Mouse (Mus musculus) lung, embryonic 16.5 days (tissue): ENCODE data around the gene Serp2. TPM values are rescaled to one million over a fixed set of nuclear protein-coding genes. Genes with fewer than 3 reads are reported as not detected.

Experiments used
- ATAC-seq: fragments of 200-750 bp; cut with Nextera tagmentation; 2 replicates; pipeline ENCODE4 v1.8.0; 2017; ENCODE audit warnings: low read depth, mild to moderate bottlenecking, moderate library complexity
- H3K27ac ChIP-seq: fragments of 300-500 bp; sonication (generic); 2 replicates; pipeline ENCODE4 v1.5.1; 2014; ENCODE audit warnings: mild to moderate bottlenecking, control low read depth, low read length
- H3K27me3 ChIP-seq: fragments of 300-500 bp; sonication (generic); 2 replicates; pipeline ENCODE4 v1.6.1; 2014; ENCODE audit warnings: low read depth, low read length, mixed read lengths; ENCODE audit not compliant: control insufficient read depth, insufficient read depth
- H3K36me3 ChIP-seq: fragments of 300-500 bp; sonication (generic); 2 replicates; pipeline ENCODE4 v1.6.1; 2014; ENCODE audit warnings: low read length; ENCODE audit not compliant: control insufficient read depth, insufficient read depth
- H3K4me1 ChIP-seq: fragments of 300-500 bp; sonication (generic); replicated peaks from 2 replicates; pipeline ENCODE4 v1.6.1; 2014; ENCODE audit warnings: low read length, mixed read lengths; ENCODE audit not compliant: control insufficient read depth, insufficient read depth
- H3K4me2 ChIP-seq: fragments of 300-500 bp; sonication (generic); 2 replicates; pipeline ENCODE4 v1.6.1; 2014; ENCODE audit warnings: low read depth, low read length, control low read depth
- H3K4me3 ChIP-seq: fragments of 300-500 bp; sonication (generic); 2 replicates; pipeline ENCODE4 v1.5.1; 2014; ENCODE audit warnings: mild to moderate bottlenecking, low read length, control low read depth
- H3K9ac ChIP-seq: fragments of 300-500 bp; sonication (generic); 2 replicates; pipeline ENCODE4 v1.6.1; 2014; ENCODE audit warnings: low read length, control low read depth
- H3K9me3 ChIP-seq: fragments of 300-500 bp; sonication (generic); 2 replicates; pipeline ENCODE4 v1.6.1; 2016; ENCODE audit warnings: low read length; ENCODE audit not compliant: control insufficient read depth
- whole genome bisulfite sequencing: fragments of 180-500 bp; shearing (Covaris S2); extraction: QIAGEN DNeasy Blood & Tissue Kit; methylation state at CpG from one replicate; pipeline ENCODE4 v1.1.7; 2014; 5-methylcytosine and 5-hydroxymethylcytosine counted together
- polyA plus RNA-seq: library from polyadenylated mRNA; unstranded; fragments of >200 nt; fragmentation: Nextera tagmentation; extraction: Ambion mirVana; gene quantifications from 2 replicates; pipeline ENCODE4 v1.2.1, GENCODE M21; 2015

Gene Serp2
- polyA plus RNA-seq, 1 experiment from 2014 or later, result 6.3 TPM

GRCm38 (mm10) chr14:76533170-76533815, 23.4 kb downstream of the Serp2 start:
- peak overlapping the region; percentile 30 for H3K9ac ChIP-seq
- H3K27ac ChIP-seq, result peak overlapping the region; percentile 12; the same call in 1 of the 2 replicates
- 21% methylated on average over 10 of the region's 10 CpGs for WGBS
- peak overlapping the region; percentile 41 for H3K4me2 ChIP-seq
- H3K36me3 ChIP-seq, result no peaks in the 10 kb centered on the region
- peak overlapping the region; percentile 20 for H3K4me3 ChIP-seq
- H3K27me3 ChIP-seq, result no peaks in the 10 kb centered on the region
- peaks cover 16% of the 10 kb centered on the region for H3K4me1 ChIP-seq
- ATAC-seq, result peak; percentile 18; the same call in 1 of the 2 replicates
- no peaks in the 10 kb centered on the region for H3K9me3 ChIP-seq

DNA sequence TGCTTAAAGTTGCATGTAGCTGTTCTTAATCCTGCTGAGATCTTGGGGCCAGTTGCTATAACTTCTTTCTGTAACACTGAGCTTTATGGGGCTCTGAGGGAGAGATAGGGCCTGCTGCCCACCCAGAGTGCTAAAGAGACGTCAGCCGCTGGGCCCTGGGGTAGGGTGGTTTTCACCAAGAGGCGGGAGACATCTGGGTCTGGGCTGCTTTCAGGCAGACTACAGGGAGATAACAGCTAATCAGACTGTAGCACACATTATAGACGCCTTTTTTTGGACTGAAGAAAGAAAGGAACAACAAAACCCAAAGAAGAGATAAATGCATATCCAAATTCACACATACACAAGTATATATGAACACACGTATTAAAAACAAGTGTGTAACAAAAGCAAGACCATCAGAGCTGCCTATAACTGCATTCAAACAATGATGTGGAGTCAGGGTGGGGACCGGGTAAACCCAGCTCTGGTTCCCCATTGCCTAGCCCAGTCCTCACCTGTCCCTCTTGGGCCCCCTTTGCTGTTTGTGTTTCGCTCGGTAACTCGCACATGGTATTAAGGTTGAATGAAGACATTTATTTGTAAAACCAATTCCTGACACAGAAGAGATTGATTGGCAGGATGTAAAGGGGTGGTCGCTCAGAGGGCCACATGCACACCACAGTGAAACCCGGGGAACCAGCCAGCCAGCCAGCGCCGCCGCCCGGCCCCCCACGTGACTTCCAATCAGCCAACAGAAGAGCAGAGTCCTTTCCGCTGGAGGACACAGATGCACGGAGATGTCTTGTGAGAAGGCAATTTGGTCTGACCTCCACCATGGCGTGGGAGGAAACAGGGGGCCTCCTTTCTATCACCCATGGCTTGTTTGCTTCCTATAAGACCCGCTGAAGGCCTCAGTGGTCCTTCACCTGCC, 24.2 kb downstream of the Serp2 start:
- peak overlapping the region; percentile 20 for H3K4me3 ChIP-seq
- no peaks in the 10 kb centered on the region for H3K36me3 ChIP-seq
- H3K4me2 ChIP-seq, result peak overlapping the region; percentile 41
- 42% methylated on average over 20 of the region's 20 CpGs for WGBS
- peak overlapping the region; percentile 30 for H3K9ac ChIP-seq
- H3K27ac ChIP-seq, result peak overlapping the region; percentile 12; the same call in 1 of the 2 replicates
- H3K9me3 ChIP-seq, result no peaks in the 10 kb centered on the region
- ATAC-seq, result peak; percentile 57
- no peaks in the 10 kb centered on the region for H3K27me3 ChIP-seq
- H3K4me1 ChIP-seq, result peaks cover 22% of the 10 kb centered on the region

DNA sequence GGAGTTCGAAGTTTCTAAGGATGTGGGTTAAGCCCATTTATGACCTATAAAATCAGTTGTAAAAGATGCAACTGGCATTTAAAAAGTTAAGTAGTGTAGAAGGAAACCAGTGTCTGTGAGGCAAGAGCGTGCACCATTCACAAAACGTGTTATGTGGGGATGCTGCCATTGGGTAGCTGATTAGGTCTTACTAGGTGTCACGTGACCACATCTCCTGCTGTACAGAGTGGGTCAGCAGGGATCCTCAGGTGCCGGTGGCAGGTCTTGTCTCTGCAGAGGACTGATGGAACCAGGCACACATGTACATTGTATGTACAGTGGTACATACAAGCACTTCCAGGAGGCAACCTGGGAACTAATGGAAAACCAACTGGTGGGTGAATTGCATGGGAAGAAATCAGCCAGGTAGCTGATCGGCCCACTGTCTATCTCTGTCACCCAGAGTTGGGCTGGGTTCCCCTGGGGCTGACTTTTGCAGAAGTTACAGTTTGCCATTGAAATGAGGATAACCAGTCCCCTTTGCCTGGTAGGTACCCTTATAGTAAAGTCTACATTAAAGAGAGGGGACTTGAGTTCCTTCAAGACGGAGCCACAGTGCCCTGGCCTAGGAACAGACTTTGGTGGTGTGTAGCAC, 25.5 kb downstream of the Serp2 start:
- H3K9ac ChIP-seq, result no peak overlapping the region
- H3K4me1 ChIP-seq, result peaks cover 18% of the 10 kb centered on the region
- no peaks in the 10 kb centered on the region for H3K9me3 ChIP-seq
- 88% methylated on average over 7 of the region's 7 CpGs for WGBS
- H3K4me3 ChIP-seq, result no peak overlapping the region
- H3K27ac ChIP-seq, result no peak overlapping the region
- ATAC-seq, result no peak
- no peaks in the 10 kb centered on the region for H3K36me3 ChIP-seq
- H3K4me2 ChIP-seq, result no peak overlapping the region
- no peaks in the 10 kb centered on the region for H3K27me3 ChIP-seq

DNA sequence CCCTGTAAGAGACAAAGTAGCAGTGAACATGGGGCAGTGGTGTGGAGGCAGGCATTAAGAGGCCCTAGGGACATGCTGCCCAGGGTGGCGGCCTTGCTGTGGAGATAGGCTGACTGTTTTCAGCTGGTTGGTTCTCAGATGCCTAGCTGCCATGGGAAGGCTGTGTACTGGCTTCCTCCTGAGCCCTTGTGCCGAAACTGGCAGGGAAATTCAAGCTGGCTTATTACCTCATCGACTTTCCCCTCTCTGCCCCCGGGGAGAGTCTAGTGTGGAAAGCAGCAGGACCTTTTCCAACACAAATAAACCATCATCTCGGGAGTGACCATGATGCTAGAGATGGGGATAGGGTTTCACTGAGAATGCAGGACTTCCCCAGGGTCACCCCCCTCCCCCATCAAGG, 28.0 kb downstream of the Serp2 start:
- H3K4me3 ChIP-seq, result no peak overlapping the region
- H3K36me3 ChIP-seq, result no peaks in the 10 kb centered on the region
- no peak overlapping the region for H3K27ac ChIP-seq
- H3K9ac ChIP-seq, result no peak overlapping the region
- H3K9me3 ChIP-seq, result no peaks in the 10 kb centered on the region
- WGBS, result 20% methylated on average over 5 of the region's 5 CpGs
- no peak for ATAC-seq
- H3K27me3 ChIP-seq, result no peaks in the 10 kb centered on the region
- no peak overlapping the region for H3K4me2 ChIP-seq
- H3K4me1 ChIP-seq, result peaks cover 18% of the 10 kb centered on the region

DNA sequence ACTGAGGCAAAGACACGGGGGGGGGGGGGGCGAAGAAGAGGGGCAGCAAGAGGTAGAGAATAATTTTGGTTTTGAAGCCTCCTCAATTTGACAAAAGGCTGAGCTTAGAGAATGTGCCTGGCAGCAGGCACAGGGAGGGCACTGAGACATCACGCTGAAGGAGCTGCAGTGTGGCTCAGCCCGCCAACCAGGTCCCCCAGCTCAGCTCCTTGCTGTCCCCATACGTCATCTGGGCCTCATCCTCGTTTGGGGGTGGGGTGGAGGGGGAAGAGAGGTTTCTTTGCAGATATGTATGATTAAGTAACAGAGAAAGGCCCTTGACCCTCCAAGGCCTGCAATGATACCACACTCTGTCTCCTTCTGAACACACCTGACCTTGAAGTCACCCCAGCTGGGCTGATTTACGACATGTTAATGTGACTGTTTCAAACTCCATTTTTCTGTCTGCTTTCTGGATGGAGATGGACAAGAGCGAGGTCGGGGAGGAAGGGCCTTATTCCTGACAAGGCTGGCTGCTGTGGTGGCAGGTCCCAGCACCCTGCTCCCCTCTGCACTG, 28.9 kb downstream of the Serp2 start:
- peaks cover 12% of the 10 kb centered on the region for H3K4me1 ChIP-seq
- H3K36me3 ChIP-seq, result no peaks in the 10 kb centered on the region
- no peak overlapping the region for H3K9ac ChIP-seq
- H3K4me3 ChIP-seq, result no peak overlapping the region
- no peak overlapping the region for H3K4me2 ChIP-seq
- H3K27ac ChIP-seq, result no peak overlapping the region
- 48% methylated on average over 9 of the region's 9 CpGs for WGBS
- H3K9me3 ChIP-seq, result no peaks in the 10 kb centered on the region
- H3K27me3 ChIP-seq, result no peaks in the 10 kb centered on the region
- ATAC-seq, result no peak

DNA sequence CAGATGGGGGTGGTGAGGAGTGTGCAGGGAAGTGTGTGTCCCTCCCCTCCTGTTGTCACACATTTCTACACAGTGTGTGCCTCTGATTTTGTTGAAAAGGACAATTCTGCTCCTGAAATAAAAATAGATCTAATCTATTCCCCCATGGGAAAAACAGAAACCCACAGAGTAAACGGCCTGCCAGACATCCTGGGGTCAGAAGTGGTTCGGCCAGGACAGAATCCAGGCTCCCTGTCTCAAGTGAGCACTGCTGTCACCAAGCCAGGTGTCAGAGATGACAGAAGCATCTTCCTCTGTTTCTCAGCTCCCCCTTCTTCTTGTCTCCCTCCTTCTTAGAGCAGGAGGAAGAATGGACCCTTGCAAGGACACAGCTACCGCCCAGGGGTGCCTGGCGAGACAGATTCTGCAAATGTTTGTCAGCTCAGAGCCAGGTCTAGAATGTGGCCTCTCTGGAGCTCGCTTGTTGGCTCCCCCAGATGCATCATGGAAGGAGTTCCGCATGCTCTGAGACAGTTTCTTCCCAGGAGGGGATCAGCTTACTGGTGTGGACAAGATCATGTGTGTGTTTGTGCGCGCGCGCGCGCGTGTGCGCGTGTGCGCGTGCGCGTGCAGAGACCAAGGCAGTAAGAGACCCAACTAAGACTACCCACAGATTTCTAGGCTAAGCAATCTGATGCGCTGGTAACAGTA, 29.5 kb downstream of the Serp2 start:
- H3K4me3 ChIP-seq, result no peak overlapping the region
- no peak for ATAC-seq
- H3K9me3 ChIP-seq, result no peaks in the 10 kb centered on the region
- WGBS, result 83% methylated on average over 20 of the region's 20 CpGs
- no peak overlapping the region for H3K4me2 ChIP-seq
- H3K27me3 ChIP-seq, result no peaks in the 10 kb centered on the region
- H3K36me3 ChIP-seq, result no peaks in the 10 kb centered on the region
- no peak overlapping the region for H3K9ac ChIP-seq
- no peak overlapping the region for H3K27ac ChIP-seq
- peaks cover 8% of the 10 kb centered on the region; the same call in 1 of the 2 replicates for H3K4me1 ChIP-seq

GRCm38 (mm10) chr14:76526467-76526866, 30.2 kb downstream of the Serp2 start:
- Histone ChIP-seq H3K27me3 (no peaks in the 10 kb centered on the region), H3K4me1 (peaks cover 8% of the 10 kb centered on the region; the same call in 1 of the 2 replicates), H3K4me2 (no peak overlapping the region), H3K36me3 (no peaks in the 10 kb centered on the region), H3K27ac (no peak overlapping the region), H3K9me3 (no peaks in the 10 kb centered on the region), H3K4me3 (no peak overlapping the region), H3K9ac (no peak overlapping the region)
- ATAC-seq, result no peak
- 57% methylated on average over 6 of the region's 6 CpGs for WGBS

GRCm38 (mm10) chr14:76523344-76523743, 33.3 kb downstream of the Serp2 start:
- Histone ChIP-seq H3K4me3 (no peak overlapping the region), H3K9me3 (no peaks in the 10 kb centered on the region), H3K27me3 (no peaks in the 10 kb centered on the region), H3K36me3 (no peaks in the 10 kb centered on the region), H3K4me1 (peaks cover 8% of the 10 kb centered on the region; the same call in 1 of the 2 replicates), H3K4me2 (no peak overlapping the region), H3K27ac (no peak overlapping the region), H3K9ac (no peak overlapping the region)
- no peak for ATAC-seq
- 69% methylated on average over 1 of the region's 1 CpGs for WGBS
